Mouse (Mus musculus) forebrain, embryonic 16.5 days (tissue): ENCODE results near the gene Morf4l1. TPM values are rescaled to one million over a fixed set of nuclear protein-coding genes. Genes with fewer than 3 reads are reported as not detected.

Source experiments
- ATAC-seq: fragments of 200-750 bp; cut with Nextera tagmentation; 2 replicates; pipeline ENCODE4 v1.8.0; 2017; ENCODE audit warnings: mild to moderate bottlenecking, moderate library complexity
- H3K27ac ChIP-seq: fragments of 300-500 bp; sonication (generic); 2 replicates; pipeline ENCODE4 v1.5.1; 2014; ENCODE audit warnings: low read length, control low read depth
- H3K27me3 ChIP-seq: fragments of 300-500 bp; sonication (generic); replicated peaks from 2 replicates; pipeline ENCODE4 v1.6.1; 2014; ENCODE audit warnings: low read length; ENCODE audit not compliant: control insufficient read depth, insufficient read depth
- H3K36me3 ChIP-seq: fragments of 300-500 bp; sonication (generic); 2 replicates; pipeline ENCODE4 v1.6.1; 2014; ENCODE audit not compliant: control insufficient read depth, insufficient read depth
- H3K4me1 ChIP-seq: fragments of 300-500 bp; sonication (generic); replicated peaks from 2 replicates; pipeline ENCODE4 v1.6.1; 2014; ENCODE audit warnings: low read length; ENCODE audit not compliant: control insufficient read depth, insufficient read depth
- H3K4me2 ChIP-seq: fragments of 300-500 bp; sonication (generic); 2 replicates; pipeline ENCODE4 v1.6.1; 2014; ENCODE audit warnings: mild to moderate bottlenecking, low read length, control low read depth
- H3K4me3 ChIP-seq: fragments of 300-500 bp; sonication (generic); replicated peaks from 2 replicates; pipeline ENCODE4 v1.5.1; 2014; ENCODE audit warnings: mild to moderate bottlenecking, low read length, control low read depth
- H3K9ac ChIP-seq: fragments of 300-500 bp; sonication (generic); replicated peaks from 2 replicates; pipeline ENCODE4 v1.6.1; 2014; ENCODE audit warnings: low read depth, low read length, control low read depth
- H3K9me3 ChIP-seq: fragments of 300-500 bp; sonication (generic); 2 replicates; pipeline ENCODE4 v1.6.1; 2016; ENCODE audit warnings: low read length; ENCODE audit not compliant: control insufficient read depth
- WGBS: fragments of 180-500 bp; shearing (Covaris S2); extraction: QIAGEN DNeasy Blood & Tissue Kit; methylation state at CpG from one replicate; pipeline ENCODE4 v1.1.7; 2014; 5-methylcytosine and 5-hydroxymethylcytosine counted together
- polyA plus RNA-seq: library from polyadenylated mRNA; unstranded; fragments of >200 nt; fragmentation: Nextera tagmentation; extraction: Ambion mirVana; gene quantifications from 2 replicates; pipeline ENCODE4 v1.2.1, GENCODE M21; 2015

The Morf4l1 gene
- 520 and 524 TPM in 2 replicates for polyA plus RNA-seq

GRCm38 (mm10) chr9:90114567-90115307, at the start of gene Morf4l1:
Morf4l1 (minus strand) TSS chr9:90114774.
- Histone ChIP-seq H3K9me3 (no peaks in the 10 kb centered on the region), H3K9ac (peak within 1 kb of the TSS; percentile 94), H3K27me3 (no peaks in the 10 kb centered on the region), H3K4me2 (peak within 1 kb of the TSS; percentile 85), H3K4me3 (peak within 1 kb of the TSS; percentile 95), H3K4me1 (peaks cover 25% of the 10 kb centered on the region), H3K36me3 (no peaks in the 10 kb centered on the region), H3K27ac (peak within 1 kb of the TSS; percentile 99)
- peak; percentile 99 for ATAC-seq
- WGBS, result 1% methylated on average over 35 of the region's 40 CpGs

- Histone ChIP-seq H3K4me2 (peak overlapping the region; percentile 88), H3K27ac (no peak overlapping the region; the same call in 1 of the 2 replicates), H3K4me3 (peak overlapping the region; percentile 52), H3K36me3 (no peaks in the 10 kb centered on the region), H3K4me1 (peaks cover 27% of the 10 kb centered on the region), H3K27me3 (no peaks in the 10 kb centered on the region), H3K9me3 (peaks cover 4% of the 10 kb centered on the region; the same call in 1 of the 2 replicates), H3K9ac (peak overlapping the region; percentile 82)
- ATAC-seq, result peak; percentile 32
- under 1% methylated on average over 18 of the region's 18 CpGs for WGBS
These were observed 49.1 kb upstream of the Morf4l1 start for GRCm38 (mm10) chr9:90163749-90164095.

GRCm38 (mm10) chr9:90162926-90163748, 48.6 kb upstream of the Morf4l1 start, which contains the start of gene Adamts7:
Adamts7 (plus strand) TSS chr9:90163069.
- Histone ChIP-seq H3K27me3 (no peaks in the 10 kb centered on the region), H3K9me3 (peaks cover 4% of the 10 kb centered on the region; the same call in 1 of the 2 replicates), H3K4me1 (peaks cover 27% of the 10 kb centered on the region), H3K27ac (peak within 1 kb of the TSS; percentile 66), H3K9ac (peak within 1 kb of the TSS; percentile 82), H3K4me2 (peak within 1 kb of the TSS; percentile 88), H3K4me3 (peak within 1 kb of the TSS; percentile 52), H3K36me3 (no peaks in the 10 kb centered on the region)
- peak; percentile 76 for ATAC-seq
- under 1% methylated on average over 56 of the region's 60 CpGs for WGBS

- Histone ChIP-seq H3K36me3 (no peaks in the 10 kb centered on the region), H3K27me3 (no peaks in the 10 kb centered on the region), H3K4me2 (peak overlapping the region; percentile 88), H3K4me3 (peak overlapping the region; percentile 52), H3K9me3 (peaks cover 4% of the 10 kb centered on the region; the same call in 1 of the 2 replicates), H3K4me1 (peaks cover 27% of the 10 kb centered on the region), H3K9ac (peak overlapping the region; percentile 82), H3K27ac (peak overlapping the region; percentile 66)
- peak; percentile 82 for ATAC-seq
- WGBS, result 11% methylated on average over 17 of the region's 29 CpGs
These were observed 47.8 kb upstream of the Morf4l1 start for GRCm38 (mm10) chr9:90162243-90162925.

- H3K27me3 ChIP-seq, result no peaks in the 10 kb centered on the region
- H3K4me3 ChIP-seq, result no peak overlapping the region
- H3K9ac ChIP-seq, result no peak overlapping the region
- no peaks in the 10 kb centered on the region for H3K9me3 ChIP-seq
- H3K27ac ChIP-seq, result no peak overlapping the region
- WGBS, result 87% methylated on average over 5 of the region's 5 CpGs
- H3K4me2 ChIP-seq, result no peak overlapping the region
- no peaks in the 10 kb centered on the region for H3K4me1 ChIP-seq
- ATAC-seq, result no peak
- no peaks in the 10 kb centered on the region for H3K36me3 ChIP-seq
These were observed 32.3 kb upstream of the Morf4l1 start for GRCm38 (mm10) chr9:90146869-90147268.

- no peak overlapping the region for H3K9ac ChIP-seq
- H3K9me3 ChIP-seq, result no peaks in the 10 kb centered on the region
- ATAC-seq, result no peak
- H3K27ac ChIP-seq, result no peak overlapping the region
- H3K4me3 ChIP-seq, result no peak overlapping the region
- H3K27me3 ChIP-seq, result no peaks in the 10 kb centered on the region
- H3K4me2 ChIP-seq, result no peak overlapping the region
- WGBS, result 47% methylated on average over 2 of the region's 2 CpGs
- no peaks in the 10 kb centered on the region for H3K36me3 ChIP-seq
- H3K4me1 ChIP-seq, result no peaks in the 10 kb centered on the region
These were observed 31.2 kb upstream of the Morf4l1 start for GRCm38 (mm10) chr9:90145788-90146187.

- no peak for ATAC-seq
- Histone ChIP-seq H3K4me3 (no peak overlapping the region), H3K27ac (no peak overlapping the region), H3K9ac (no peak overlapping the region), H3K27me3 (no peaks in the 10 kb centered on the region), H3K4me2 (no peak overlapping the region), H3K36me3 (no peaks in the 10 kb centered on the region), H3K4me1 (no peaks in the 10 kb centered on the region), H3K9me3 (no peaks in the 10 kb centered on the region)
- 100% methylated on average over 1 of the region's 1 CpGs for WGBS
These were observed 22.0 kb upstream of the Morf4l1 start for GRCm38 (mm10) chr9:90136678-90136965.

- no peak overlapping the region for H3K4me3 ChIP-seq
- no peak overlapping the region for H3K27ac ChIP-seq
- no peaks in the 10 kb centered on the region for H3K4me1 ChIP-seq
- no peak overlapping the region for H3K4me2 ChIP-seq
- H3K27me3 ChIP-seq, result no peaks in the 10 kb centered on the region
- no peaks in the 10 kb centered on the region for H3K36me3 ChIP-seq
- no peak for ATAC-seq
- H3K9ac ChIP-seq, result no peak overlapping the region
- no peaks in the 10 kb centered on the region for H3K9me3 ChIP-seq
- 76% methylated on average over 9 of the region's 9 CpGs for WGBS
These were observed 21.5 kb upstream of the Morf4l1 start for GRCm38 (mm10) chr9:90135963-90136677.
